Mouse (Mus musculus) adipocyte (in vitro differentiated cells): ENCODE measurements around the gene Gorasp1.

Source experiments
- DNase-seq: peaks from one replicate; pipeline ENCODE4 v3.0.0-alpha.2; 2016; ENCODE audit warnings: low spot score

Gene Gorasp1

DNA sequence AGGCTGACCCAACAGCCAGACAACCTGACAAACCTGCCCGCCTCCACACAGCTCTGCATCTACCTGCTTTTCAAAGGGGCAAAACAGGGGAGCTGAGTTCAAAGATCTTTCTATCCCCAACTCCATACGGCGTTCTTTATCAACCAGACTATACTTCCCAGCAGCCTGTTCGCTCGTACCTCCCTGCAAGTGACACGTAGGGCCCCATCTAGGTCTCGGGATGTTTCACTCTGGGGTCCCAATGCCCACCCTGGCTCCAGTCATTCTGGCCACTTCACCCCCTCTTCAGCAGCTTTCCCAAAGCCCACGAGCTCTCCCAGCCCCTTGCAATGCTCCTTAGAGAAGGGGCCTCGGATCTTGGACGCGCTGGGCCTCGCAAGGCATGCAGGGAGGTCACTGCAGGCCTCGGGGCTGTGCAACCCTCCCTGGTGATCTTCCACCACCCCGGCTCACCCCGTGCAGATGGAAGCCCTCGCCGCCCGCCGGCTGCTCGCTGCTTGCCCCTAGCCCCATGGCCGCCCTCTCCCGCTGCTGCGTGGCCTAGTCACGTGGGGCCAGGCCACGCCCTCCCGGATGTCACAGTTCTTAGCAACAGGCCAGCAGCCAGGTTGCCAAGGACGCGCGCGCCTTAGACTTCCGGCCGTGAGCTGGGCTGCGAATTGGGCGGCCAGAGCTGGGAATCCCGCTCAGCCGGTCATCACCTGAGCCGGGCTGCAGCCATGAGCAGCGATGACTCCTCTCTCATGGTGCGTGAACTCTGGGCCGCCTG, at the start of gene Gorasp1, which contains the start of gene Ttc21a:
Gene Gorasp1 (minus strand): TSS at position 561 of the 769 bp plus-strand sequence.
Gene Ttc21a (plus strand): TSS at position 602 of the 769 bp plus-strand sequence.
- peak; percentile 91 for DNase-seq

DNA sequence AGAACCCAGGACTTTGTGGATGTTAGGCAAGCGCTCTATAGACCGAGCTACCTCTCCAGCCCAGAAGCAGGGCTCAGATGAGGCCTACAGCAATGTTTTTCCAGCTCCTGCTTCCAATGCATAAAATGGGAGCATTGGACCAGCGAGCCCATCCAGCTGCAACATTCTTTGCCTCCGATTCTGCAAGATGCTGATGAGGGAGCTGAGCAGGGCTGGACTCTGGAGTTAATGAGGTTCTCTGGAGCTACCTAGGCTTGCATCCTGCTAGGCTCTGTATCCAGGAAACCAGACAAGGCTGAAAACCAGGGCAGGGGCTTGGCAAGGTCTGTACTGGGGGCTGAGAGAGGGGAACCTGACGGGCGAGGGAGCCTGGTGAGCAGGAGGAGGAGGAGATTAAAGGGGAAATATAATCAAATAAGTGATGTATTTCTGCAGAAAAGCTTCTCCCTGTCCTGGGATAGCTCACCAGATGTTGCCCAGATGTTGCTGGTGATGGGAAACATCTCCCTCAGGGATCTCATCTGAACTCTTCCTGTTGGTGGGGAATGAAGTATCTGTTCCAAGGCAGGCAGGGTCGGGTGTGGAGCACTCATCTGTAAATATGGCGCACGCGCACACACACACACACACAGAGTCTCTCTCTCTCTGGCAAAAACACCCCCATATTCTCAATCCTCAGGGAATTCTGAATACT, 48.7 kb upstream of the Gorasp1 start:
- DNase-seq, result no peak

DNA sequence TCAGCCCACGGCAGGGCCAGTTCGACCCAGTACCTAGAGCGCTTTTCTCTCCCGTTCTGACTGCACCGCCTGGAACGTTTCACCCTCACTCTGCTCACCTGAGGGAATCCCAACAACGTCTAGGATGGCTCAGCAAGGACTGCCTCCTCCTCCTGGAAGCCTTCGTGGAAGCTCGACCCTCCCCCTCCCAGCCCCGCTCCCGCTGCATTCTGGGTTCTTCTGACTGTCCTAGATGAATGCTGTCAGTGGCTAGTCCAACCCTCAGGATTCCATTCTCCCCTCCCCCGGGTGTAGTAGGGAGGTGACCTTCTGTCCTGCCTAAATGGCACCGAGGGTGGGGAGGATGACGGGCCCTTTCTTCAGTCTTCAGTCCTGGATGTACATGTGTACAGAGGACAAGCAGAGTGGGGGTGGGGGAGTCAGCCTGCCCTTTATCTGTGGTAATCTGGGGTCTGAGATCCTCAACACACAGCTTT, 47.2 kb upstream of the Gorasp1 start, which contains the start of gene Csrnp1:
Gene Csrnp1 (minus strand): TSS at position 123 of the 476 bp plus-strand sequence.
- no peak for DNase-seq

DNA sequence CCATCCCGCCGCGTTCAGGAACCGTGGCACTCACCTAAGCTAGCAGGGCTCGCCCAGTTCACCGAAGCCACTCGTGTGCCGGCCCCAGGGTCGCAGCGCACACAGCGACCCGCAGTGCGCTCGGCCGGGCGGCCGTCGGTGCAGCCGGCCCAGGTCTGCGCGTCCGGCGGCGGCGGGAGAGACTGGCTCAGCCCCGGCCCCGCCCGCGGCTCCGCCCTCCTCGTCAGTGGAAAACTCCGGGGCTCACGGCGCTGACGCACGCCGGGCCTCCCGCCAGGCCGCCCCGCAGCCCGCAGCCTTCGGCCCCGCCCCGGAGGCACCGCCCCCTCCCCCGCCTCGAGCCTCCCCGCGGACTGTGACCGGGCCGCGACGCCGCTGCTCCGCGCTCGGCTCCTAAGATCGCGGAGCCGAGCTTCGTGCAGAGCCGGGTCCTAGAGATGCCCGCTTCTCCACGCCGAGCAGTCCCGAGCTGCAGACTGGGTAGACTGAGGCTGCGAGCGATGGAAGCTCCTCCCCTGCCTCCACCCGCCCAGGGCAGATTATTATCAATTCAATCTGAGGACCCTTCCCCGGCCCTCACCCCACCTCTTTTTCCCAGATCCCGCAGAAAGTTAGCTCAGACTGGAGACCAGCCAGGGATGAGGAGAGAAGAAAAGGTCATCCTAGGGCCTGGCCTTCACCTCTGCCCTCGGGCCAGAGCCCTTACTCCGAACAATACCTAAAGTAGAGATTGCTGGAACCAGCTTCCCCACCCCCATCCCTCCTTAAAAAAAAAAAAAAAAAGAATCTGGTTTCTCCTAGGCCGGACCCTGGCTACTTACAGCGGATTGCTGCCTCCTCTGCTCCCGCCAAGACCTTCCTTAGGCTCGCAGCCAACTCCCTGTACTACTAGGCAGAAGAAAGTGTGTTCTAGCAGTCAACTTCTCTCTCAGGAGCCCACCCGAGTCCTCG, 46.5 kb upstream of the Gorasp1 start:
- DNase-seq, result peak; percentile 66

DNA sequence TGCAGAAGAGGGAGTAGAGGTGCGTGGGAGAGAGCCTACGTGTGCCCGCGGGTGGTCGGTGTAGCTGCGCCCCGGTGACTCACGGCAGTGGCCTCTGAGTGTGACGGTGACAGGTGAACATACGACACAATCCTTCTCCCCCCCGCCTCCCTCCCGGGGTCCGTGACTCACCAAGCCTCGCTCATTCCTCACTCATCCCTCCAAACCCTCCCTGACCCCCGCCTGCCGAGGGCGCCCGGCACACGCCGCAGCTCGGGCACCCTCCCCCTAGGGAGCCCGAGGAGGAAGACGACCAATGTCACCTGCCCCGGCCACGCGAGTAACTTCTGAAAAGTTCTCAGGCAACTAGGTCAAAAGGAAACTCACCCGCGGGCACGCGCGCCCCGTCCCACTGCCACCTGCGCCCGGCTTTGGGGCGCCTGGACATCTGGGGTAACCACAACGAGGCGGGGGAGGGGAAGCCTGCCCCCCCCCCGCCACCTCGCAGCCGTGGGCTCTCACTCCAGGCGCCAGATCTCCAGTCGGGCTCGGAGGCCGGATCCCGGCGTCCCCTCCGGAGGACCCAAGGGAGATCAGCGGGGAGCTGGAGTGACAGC, 45.7 kb upstream of the Gorasp1 start:
- peak; percentile 22 for DNase-seq

DNA sequence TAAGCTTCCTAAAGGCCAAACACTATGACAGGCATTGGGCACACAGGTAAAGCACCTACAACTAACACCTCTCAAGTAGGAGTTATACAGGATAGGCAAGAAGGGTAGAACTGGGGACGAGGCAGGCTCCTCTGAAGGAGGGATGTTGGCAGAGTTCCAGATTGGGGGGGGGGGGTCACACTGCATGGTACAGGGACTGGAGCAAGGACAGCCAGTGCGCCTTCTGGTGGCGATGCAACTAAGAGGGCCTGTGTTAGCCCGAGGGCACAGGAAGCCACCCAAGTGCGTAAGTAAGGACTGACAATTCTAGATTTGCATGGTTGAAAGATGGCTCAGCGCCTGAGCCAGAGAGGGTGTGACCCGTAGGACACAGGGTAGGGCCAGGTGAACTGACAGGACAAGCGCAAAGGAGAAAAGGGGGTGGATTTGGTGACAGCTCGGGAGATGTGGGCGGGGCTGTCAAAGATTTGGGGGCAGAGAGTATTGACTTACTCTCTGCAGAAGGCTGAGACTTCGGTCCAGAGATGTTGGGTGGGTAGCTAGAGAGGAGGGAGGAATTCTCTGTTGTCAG, 45.0 kb upstream of the Gorasp1 start:
- peak; percentile 62 for DNase-seq

DNA sequence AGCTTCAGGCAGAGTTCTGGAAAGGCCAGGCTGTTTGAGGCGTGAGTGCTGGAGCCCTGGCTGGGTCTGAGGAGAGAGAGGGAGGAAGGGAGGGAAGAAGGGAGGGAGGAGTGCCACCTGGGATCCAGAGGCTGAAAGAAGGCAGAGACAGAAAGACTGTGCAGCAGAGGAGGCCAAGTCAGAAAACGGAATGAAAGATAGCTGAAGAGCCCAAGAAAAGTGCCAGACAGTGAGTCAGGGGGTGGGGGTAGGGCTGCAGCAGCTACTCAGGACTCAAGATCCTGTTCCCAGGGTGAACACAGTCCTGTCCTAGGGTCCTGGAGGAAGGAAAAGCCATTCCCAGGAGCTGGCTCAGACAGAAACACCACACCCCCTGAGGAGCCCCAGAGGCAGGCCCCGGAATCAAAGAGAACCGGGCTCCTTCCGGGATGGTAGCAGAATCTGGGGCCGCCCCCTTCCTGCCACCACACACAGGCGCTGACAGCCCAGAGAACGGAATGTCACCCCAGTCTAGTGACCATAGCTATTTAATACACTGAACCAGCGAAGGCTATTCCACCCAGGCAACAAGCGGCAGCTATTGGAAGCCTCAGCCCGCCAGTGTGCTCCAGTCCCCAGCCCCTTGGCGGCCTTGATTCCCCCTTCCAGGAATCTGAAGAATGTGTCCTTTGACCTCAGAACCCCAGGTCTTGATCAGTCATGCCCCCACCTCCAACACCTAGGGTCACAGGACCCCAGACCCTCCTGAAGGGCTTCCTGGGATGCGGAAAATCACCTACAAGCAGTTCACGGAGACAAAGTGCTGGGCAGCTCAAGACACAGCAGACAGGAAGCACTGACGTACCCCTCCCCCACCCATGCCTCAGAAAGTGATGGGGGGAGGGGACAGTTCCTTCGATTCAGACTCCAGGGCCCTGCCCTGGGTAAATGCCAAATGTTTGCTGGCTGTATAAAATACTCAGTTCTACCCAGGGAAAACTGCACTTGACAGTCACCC, 44.1 kb upstream of the Gorasp1 start:
- DNase-seq, result peak; percentile 78

DNA sequence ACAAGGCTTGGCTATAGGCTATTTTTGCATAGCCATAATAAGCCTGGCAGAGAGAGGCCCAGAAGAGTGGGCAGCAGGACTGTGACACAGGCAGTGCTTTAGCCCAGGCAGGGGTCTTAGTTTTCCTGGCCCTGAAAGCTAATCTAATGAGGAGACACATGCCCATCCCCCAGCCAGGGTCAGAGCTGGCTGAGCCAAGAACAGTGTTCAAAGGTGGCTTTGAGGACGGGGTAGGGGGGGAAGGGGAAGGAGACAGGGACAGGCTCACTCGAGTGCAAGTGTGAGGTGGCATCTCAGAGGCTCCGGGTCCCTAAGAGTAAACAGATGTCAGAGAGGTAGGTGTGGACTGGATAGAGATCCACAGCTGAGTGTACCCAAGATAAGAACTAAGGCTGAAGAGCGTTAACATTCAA, 43.4 kb upstream of the Gorasp1 start:
- DNase-seq, result no peak

DNA sequence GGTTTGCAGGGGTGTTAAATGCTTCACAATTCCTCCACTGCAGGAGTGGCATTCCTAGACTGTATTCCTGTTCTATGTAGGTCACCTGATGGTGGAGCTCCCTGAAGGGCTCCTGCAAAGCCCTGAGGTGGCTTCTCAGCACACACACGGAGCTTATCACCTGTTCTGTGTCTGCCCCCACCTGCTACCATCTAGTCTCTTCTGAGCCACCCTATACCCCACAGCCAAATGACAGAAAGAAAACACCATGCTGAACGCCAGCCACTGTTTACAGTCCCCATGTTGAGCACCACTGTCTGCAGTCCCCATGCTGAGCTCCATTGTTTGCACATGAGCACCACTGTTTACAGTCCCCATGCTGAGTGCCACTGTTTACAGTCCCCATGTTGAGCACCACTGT, 42.4 kb upstream of the Gorasp1 start:
- no peak for DNase-seq

DNA sequence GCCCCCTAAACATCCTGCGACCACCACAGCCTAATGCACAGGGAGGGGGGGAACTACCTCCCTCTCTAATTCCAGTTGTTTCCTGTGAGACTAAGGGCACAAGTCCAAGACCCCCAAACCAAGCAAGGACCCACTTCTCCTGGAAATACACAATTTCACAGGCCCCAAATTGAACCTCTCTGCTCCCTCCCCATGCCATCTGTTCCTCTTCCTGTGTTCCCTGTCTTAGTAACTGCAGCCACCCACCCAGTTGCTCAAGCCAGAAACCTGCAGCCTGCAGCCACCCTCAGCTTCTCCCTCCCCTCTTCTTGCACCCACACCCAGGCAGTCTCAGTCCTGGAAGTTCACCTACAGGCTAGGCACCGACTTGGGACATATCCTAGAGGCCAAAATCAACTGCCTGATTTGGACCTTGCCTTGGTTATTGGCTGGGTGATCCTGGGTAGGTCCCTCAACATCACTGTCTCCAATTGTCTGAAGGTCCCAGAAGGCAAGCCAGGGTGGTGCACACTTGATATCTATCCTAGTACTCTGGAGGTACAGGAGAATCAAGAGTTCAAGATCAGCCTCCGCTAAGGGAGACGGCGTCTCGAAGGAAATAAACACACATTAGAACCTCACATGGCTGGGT, 41.6 kb upstream of the Gorasp1 start:
- DNase-seq, result no peak

DNA sequence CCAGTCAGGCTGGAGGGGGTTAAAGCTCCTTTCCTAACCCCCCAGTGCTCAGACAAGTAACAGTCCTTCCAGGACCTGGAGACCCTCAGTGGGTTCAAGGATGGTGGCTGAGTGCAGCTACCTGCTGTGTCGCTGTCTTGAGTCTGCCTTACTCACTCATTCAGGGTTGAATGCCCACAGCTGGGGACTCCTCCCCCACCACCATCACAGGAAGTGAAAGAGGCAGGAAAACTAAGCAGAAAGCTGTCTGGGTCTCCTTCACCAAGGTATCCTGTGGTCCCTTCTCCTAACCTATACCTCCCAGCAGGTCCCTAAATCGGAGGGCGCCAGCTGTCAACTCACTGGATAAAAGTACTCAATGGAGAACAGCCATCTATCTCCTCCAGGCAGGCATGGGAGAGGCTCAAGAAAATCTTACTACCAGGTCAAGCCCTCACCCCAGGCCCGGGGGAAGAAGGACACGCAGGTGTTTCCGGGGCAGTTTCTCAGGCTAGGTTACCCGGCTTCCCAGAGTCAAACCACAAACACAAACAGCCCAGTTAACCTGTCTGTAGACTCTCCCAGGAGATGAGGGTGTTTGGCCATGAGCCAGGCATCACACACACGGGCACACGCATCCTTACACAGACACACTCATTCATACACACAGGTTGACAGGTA, 40.9 kb upstream of the Gorasp1 start:
- no peak for DNase-seq

DNA sequence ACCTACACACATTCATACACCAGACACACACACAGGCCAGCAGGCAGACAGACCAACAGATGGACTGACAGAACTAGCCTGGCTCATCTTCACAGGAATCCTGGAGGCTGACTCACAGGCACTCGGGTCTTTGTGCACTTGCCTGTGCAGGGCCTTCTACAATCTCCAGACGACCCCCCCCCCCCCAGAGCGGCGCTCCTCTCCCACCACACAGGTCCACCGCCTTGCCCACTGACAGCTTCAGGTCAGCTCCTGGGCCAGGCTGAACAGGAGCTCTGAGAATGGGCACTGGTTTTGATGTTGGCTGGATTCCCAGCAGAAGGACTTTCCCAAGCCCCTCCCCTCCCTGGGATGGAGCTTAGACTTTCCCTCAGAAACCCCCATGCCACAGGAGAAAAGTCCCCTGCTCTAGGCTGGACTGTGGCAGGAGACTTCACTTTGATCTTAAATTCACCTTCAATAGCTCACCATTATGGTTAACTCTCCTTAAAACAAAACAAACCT, 40.2 kb upstream of the Gorasp1 start:
- DNase-seq, result peak; percentile 41

DNA sequence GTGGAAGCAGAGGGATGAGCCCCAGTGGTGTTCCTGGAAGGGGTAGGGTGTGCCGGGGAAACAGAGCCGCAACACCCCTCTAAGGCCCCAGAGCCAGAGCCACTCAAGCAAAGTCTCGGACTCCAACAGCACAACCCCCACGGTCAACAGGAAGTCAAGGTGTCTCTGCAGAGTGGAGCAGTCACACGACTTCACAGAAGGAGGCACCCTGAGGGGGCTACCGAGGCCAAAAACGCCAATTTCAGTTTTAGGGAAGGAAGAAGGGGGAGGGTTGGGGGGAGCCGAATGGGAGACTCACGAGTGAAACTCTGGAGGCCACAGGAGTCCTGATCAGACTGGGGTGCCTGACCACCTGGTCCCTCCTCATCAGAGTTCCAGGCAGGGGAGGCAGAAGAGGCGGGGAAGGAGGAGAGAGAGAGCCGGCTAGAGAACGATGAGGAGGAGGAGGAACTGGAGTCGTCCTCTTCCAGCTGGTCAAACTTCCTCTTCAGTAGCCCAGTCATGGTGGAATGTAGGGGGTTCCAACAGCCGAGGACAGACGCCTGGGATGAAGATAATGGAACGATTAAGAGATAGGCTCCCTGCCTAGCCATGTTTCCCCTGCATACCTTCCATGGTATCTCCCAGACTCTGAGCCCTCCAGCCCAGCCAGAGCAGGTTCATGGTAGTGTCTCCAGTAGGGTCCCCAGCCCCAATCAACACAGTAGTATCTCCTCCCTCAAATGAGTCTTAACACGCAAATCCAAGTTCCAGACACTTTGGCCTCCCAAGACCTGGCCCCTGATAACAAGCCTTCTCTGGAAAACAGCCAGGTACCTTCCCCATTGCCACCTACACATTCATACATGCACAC, 39.6 kb upstream of the Gorasp1 start:
- DNase-seq, result no peak

DNA sequence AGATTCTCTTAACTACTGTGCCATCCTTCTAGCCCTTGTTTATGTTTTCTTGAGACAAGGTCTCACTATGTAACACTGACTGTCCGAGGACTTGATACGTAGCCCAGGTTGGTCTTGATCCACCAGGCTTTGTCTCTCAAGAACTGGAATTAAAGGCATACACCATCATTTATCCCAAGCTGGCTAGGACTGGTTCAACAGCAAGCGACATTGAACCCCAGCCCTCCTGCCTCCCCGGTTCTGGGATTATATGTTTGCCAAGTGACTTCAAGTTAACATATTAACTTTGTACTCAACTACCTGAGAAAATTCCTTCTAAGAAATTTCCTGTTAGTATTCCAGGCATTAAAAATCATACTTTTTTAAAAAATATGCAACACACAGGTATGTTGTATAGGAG, 37.9 kb upstream of the Gorasp1 start:
- no peak for DNase-seq

DNA sequence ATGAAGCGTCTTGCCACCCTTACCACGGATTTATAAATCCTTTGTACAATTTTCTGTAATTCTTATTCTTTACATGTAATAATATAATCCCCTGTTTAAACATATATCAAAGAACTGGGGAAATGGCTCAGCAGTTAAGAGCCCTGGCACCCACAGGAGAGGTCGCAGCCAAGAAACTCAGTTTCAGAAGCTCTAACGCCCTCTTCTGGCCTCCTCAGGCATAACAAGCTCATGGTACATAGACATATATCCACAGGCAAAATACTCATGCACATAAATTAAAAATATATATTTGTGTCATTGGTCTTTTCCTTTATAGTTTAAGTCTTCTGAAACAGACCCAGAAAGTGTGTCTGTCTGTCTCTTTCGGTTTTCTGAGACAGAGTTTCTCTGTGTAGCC, 37.2 kb upstream of the Gorasp1 start:
- no peak for DNase-seq

DNA sequence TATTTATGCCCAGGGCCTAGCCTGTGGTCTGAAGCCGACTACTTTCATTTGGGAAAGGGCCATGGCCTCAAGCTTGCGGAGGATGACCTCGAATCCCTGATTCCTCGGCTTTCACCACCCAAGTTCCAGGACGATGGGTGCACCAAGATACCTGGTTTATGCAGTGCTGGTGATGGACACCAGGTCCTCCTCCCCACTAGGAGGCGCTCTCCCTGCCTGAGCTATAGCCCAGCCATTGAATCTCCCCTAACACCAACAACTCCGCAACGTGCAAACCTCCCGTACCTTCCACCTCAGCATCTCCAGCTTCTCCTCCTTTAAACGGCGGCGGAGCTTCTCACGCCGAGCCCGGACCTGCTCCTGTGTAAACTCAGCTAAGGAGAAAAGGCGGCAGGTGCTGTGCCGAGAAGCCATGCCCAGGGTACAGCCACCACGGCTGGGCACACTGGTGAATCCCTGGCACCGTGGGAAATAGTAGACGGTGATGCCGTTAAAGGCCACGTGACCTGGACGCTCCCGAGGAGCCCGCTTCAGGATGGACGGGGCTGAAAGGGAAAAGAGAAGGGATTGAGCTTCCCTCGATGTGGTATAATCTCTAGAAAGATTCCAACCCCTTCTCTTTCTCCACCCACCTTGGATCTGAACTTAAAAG, 36.6 kb upstream of the Gorasp1 start:
- no peak for DNase-seq

DNA sequence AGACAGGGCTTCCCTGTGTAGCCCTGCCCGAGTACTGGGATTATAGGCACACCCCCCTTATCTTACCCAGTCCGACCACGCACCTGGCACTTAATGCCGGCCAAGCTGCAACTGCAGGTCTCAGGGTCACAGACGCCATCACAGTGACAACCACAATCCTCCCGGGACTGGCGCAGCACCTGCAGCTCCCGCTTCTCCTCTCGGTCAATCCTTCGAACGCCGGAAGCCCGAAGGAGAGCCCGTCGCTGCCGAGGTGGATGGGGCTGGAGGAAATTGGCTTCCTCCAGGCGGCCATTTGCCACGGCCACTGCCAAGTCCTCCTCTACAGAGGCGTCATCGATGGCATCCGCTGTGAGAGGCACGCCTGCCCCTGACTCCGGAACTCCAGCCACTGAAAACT, 35.9 kb upstream of the Gorasp1 start:
- no peak for DNase-seq
